Mouse (Mus musculus) adrenal gland, postnatal 36 days (tissue): ENCODE measurements around the gene Cd55. TPM values are rescaled to one million over a fixed set of nuclear protein-coding genes. Genes with fewer than 3 reads are reported as not detected.
"Not testable (repeated sequence)": the region's sequence is repeated elsewhere in the genome, so short reads cannot be mapped to it uniquely, and the experiment has no call there.

Source experiments
- DNase-seq, 2 experiments: peaks; one replicate each; pipeline ENCODE4 v3.0.0; 2021; ENCODE audit warnings: mixed read lengths in 1 of 2
- long read RNA-seq, 2 experiments: library from polyadenylated mRNA; stranded (forward); transcript quantifications; one replicate each; pipeline ENCODE4 v2.0.0; 2021; ENCODE audit warnings: borderline sequencing depth in 2 of 2
- total RNA-seq, 2 experiments: library from RNA; stranded (reverse); gene quantifications; 2 replicates each; pipeline ENCODE4 v1.2.3; 2021

The Cd55 gene
- 10 to 100 TPM; 12.0 to 16.6 TPM for total RNA-seq
- long read RNA-seq, experiment 1, transcript Cd55-201 (10 exons, 2,533 nt) = major isoform, 8 of 14 reads
- long read RNA-seq, experiment 1, partial matches to known transcripts = 1 of 14 reads
- long read RNA-seq, experiment 1, other reads (novel, unspliced or antisense) = 5 of 14 reads
- long read RNA-seq, experiment 2, partial matches to known transcripts = 0 of 2 reads
- long read RNA-seq, experiment 2, other reads (novel, unspliced or antisense) = 1 of 2 reads

DNA sequence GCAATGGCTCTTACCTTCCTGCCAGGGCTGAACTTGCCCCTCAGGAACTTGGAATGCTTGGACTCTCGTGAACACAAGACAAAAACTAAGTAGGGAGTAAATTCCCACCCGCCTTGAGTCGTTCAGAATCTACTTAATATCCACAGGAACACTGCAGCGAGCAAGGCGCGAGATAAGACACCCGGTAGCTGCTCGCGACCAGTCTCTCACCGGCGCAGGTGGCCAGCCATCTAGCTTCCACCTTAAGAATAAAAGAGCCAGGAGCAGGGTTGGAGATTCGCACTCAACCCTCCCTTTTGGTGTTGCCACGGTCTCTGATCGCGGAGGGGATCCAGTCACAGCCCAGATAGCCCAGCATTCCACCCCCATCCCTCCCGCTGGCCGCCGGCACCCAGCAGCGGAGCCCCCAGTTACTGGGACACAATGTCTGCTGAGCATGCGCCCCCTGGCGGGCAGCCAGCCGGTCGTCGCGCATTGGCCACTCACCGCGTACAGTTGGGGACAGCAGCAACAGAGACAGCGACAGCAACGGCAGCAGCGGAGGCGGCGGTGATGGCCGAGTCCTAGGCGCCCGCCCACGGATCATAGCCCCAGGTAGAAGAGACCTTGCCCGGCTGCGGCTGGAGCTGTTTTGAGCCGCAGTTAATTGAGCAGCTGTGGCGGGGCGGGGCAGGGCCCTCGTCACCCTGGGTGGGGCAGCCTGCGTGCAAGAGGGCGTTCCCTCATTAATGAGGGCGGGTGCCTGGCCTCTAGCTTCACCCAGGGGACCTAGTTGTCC is at the start of gene Cd55:
Gene Cd55, minus strand, starts transcription at position 661 of the 778 bp plus-strand sequence.
- peak; percentile 86 to 90 for DNase-seq

- no peak for DNase-seq
Measured at GRCm38 (mm10) chr1:130511823-130512370, 49.4 kb upstream of the Cd55 start.

DNA sequence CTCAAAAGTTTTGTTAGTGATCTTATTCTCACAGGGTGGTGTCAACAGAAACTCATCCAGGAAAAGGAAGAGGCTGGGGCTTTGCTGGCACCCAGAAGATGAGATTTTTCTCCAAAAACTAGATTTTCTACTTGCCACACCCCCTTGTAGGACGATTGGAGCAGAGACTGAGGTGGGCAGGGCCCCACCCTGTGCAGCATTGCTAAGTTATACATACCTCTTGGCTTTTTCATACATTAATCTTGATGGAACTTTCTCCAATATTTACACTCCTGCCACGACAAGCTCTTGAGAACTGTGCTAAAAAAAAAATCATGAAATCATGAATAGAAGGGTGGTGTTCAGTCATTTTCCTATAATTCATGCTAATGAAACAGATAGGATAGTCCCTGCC is 46.4 kb upstream of the Cd55 start:
- no peak for DNase-seq

- DNase-seq = no peak
Measured at GRCm38 (mm10) chr1:130508030-130508956, 45.7 kb upstream of the Cd55 start.

DNA sequence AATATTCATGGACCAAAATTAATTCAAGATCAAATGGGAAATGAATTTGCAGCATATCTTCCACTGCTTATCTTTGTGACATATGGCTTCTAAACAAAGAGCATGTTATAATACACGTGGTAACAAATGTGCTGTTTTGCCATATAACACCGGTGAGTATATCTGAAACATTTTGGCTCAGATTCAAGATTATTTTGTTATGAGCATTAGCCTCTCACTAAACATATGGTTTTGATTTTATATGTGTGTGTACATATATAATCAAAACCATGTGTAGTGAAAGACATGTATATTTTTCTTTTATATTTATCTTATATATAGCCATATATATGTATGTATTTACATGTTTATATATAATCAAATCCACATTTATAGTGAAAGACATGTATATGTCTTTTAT is 44.9 kb upstream of the Cd55 start:
- no peak for DNase-seq

DNA sequence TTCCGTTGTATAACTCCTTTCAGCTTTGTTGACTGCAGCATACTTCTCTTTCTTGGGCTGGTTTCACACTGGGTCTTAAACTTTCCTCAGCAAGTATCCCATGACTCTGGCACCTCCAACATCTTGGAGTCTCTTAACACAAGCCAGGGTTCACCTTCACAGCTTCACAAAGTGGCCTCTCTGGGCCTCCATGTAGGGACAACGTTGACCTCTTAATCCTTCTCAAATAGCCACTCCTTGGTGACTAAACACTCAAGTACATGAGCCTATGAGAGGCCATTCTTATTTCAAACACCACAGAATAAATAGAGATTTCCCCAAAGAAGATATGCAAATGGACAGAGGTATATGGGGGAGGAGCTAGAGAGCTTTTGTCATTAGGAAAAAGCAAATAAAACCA is 37.4 kb upstream of the Cd55 start:
- DNase-seq = no peak

DNA sequence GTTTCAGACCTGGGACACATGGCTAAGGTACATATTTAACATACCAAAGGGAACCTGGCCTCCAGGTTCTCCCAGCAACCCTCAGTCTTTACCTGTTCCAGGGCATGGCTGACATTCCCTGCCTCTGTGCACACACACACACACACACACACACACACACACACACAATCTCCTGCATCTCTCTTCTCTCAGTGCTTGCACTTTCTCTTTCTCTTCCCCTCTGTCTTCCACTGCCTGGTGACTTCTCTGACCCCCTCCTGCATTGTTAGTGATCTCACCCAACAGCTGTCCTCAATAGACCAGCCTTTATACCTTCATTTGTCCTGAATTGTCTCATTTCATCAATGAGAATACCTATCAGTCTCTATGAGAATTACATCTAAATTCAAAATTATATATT is 35.8 kb upstream of the Cd55 start:
- DNase-seq = no peak

- DNase-seq = no peak
Measured at GRCm38 (mm10) chr1:130486816-130487545, 24.4 kb upstream of the Cd55 start.

DNA sequence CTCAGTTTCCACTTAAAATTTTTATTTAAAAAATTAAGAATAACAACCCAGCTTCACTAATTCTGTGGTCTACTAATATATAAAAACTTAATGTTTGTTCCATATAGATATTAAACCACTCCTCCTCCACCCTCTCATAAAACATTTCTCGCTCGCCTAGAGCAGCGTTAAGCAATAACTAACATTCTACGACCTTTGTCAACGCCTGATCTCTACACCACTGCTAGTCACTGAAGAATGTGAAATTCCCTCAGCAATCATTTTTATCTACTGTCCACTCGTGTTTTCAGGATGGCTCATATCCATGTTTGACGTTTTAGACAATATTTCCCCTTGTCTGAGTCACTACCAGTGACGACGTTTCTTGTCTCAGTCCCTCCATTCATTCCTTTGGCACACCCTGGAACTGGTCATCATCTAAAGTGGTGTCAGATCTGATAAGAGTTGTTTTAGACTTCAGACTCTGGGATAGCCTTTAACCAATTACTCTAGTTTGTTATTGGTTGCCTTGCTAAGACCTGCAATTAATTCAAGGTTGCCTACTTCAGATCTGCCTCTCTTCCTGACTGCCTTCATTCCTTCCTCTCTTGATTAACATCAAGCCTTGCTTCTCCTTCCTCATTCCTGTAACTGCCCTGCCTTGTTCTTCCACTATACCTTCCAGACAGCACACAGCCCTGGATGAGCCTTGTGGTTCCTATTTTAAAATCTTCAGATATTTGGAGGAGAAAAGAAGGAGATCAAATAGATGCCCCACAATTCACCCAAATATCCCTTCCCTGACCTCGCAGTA is 23.5 kb upstream of the Cd55 start:
- peak in 1 of 2 experiments; percentile 5 for DNase-seq

DNA sequence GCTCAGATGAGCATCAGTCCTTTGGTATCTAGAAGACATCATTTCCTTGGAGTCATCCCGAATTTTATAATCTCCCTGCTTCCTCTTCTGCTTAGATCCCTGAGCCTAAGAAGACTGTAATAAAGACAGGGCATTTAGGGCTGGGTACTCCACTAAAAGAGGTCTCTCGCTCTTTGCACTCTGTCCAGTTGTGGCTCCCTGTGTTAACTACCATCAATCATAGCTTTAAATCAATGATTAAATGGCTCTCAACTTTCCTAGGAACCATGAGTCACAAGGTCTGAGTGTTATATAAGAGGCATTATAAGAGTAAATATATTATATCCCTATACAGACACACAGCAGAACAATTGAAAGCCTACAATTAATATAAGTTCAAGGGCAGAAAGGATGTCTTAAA is 22.8 kb upstream of the Cd55 start:
- DNase-seq = no peak

DNA sequence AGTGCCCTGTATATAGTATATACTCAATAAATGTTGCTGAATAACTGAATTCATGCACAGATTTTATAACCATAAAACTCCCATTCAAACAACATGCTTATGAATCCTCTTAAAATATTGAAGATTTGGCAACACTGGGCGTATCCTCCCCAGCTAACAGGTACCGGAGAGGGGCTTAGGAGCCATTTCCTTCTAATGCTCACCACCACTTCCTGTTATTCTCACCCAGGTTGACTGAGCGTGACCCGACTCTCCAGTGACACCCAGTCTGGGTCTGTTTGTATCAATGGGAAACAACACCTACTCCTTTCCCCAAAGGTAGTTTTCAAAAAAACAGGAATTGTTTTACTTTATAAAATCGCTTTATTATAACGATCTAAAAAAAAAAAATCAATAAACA is 12.4 kb upstream of the Cd55 start:
- DNase-seq = no peak

DNA sequence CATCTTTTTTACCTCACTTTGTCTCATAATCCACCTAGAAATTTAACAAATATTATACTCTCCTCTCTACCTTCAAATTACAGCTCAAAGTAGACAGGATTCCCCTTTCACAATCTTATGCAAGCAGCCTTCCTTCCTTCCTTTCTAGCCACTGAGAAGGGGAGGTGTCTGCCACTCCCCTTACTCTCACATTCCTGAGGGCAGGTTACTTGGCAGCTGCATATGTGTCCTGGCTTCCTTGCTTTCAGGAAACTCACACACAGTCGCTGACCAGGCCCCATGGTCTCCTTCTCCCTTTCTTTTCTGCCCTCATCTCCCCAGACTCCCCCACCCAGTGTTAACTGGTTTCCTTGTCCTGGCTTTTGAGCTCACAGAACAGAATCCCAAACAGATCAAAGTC is 11.7 kb upstream of the Cd55 start:
- no peak for DNase-seq

DNA sequence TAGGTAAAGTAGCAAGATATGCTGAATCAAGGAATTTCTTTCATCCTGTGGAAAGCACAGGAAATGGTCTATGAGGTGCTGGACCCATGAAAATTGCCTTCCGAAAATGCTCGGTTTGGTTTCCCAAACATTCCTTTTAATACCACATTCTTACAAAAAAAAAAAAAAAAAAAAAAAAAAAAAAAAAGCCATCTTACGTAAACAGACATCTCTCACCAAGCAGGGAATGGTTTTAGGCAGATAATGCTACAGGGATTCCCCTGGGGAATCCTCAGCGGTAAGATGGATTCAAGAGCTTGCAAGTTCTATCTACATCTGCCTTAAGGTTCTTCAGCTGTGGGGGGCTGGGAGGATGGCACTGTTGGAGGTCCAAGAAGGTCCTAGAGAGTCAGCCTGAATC is 7.5 kb upstream of the Cd55 start:
- DNase-seq = no peak

DNA sequence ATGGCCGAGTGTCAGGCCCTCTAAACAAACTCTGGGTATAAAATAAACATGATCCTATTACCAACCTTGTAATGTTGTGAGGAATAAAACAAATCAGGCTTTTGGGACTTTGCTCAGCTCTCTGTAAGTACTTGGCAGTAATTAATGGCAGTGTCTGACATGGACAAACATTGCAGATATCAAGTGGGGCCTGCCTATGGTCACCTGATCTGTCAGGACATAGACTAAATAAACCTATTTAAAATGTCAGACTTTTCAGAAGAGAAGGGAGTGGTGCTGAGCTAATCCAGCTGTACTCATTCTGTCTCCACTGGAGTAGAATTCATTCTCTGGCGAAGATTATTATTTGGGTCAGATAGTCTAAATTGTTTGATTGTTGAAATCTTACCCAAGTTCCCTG is 4.9 kb upstream of the Cd55 start:
- no peak for DNase-seq

DNA sequence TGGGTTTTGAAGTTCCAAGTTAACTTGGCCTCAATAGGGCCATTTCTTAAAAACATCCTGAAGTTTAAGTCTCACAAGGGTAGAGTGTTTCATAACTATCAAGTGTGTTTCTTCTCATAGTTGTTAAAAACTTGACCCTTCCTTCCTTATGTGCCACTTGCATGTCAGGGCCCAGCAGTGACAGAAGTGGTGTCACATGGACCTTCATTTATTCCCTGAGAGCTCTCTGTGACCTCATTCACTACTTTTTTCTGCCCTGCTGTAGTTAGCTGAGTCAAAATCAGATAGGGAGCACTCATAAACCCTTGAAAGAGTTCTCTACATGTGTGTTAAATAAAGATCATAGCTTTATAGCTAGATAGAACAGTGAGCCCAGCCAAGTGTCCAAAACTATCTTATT is 1.6 kb upstream of the Cd55 start:
- no peak for DNase-seq

GRCm38 (mm10) chr1:130462867-130463266 is 323 bp upstream of the Cd55 start:
- DNase-seq = no peak

GRCm38 (mm10) chr1:130455111-130455510 is 7.4 kb downstream of the Cd55 start:
- DNase-seq = no peak

GRCm38 (mm10) chr1:130442930-130443329 is 19.6 kb downstream of the Cd55 start:
- DNase-seq = not testable (repeated sequence)

DNA sequence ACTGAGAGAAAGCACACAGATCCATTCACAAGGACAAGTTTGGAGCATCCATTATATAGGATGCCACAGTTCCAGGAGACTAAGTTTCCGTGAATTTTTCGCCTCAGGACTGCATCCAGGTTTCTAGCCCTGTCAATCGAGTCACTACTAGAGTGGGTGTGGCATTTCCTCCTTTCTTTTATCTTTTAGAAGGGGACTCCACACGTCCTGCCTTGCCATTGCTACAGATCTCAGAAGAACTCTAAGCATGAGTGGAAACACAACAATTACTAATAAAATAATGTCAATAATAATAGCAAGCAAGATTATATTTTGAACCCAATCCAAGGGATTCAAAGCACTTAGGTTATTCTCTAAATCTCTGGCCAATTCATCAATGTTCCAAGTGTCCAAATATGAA is 31.6 kb downstream of the Cd55 start:
- no peak for DNase-seq

DNA sequence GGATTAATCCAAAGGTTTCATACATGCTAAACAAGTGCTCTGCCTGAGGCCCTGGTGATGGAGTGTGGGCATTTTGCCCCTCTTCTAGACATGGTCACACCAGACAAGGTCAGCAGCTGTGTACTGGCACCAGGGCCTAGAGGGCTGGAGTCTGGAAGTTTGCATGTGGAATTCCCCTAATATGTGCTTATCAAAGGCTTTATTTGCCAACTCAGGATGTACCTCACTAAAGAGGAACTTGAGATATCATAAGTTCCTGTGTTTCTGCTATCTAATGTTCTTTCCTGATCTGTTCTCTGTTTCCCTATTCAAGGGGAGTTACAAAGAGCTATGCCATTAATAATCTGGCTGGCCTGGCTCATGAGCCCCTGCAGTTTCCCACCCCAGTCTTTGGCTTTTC is 33.9 kb downstream of the Cd55 start:
- not testable (repeated sequence) for DNase-seq
